Mouse (Mus musculus): ENCODE results near the gene Qsox1.
A peak's percentile ranks its signal among the peaks of the same experiment; 100 is the strongest.

The Qsox1 gene

DNA sequence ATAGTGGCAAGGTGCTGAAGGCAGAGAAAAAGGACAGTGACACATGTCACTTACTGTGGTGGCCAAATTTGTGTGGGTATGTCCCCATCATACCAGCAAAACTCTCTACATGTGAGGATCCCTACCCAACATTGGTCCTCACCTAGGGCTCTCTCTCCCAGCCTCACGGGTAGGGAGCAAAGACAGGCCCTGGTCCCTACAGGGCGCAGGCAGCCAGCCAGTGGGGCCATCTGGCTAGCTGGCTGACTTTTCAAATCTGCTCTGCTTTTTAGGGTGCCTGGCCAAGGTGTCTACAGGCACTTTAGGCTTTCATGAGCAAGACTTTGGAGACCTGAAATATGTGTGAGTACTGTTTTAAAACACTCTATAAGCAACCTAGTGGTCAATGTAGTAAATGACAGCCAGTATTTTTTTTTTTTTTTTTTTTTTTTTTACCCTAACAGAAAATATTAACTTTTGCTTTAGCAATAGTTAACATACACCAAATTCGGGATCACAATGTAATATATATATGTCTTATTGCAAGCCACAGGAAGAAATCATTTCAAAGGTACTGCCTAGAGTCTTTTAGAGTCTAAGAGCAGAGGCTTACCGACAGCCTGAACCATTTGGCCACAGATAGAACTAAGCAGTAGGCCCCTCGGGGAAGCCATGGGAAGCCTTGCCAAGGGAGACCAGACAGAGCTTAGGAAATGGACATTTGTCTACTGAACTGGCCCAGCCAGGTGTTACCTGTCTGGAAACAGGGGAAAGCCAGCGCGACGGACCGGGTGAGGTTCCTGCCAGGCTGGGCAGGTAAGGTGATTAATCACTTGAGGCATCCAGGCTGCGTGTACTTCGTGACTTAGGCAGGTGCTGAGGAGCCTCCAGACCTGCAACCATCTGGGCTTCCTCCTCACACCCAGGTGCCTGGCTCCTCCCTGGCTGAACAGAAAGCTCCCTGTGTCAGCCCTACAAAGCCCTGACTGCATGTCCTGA is 11.4 kb downstream of the Qsox1 start:
- ATAC-seq (ENCODE audit: low TSS enrichment): no peak

DNA sequence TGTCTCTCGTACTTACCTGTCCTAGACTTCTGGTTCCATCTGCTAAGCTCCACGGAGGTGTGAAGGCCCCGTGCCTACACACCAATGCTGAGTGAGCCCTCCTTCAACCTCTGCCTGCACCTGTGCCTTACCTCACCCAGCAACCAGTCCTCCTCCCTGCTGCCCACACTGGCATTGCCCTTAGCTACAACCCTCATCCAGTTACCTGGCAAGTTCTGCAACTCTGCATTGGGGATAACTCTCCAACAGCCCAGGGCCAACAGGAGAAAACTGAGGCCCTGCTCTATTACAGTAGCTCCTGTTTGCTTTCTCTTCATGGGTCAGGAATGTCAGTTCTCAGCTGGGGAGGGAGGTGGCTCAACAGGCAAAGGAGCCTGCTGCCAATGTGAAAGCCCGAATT is 14.7 kb downstream of the Qsox1 start:
- no peak for ATAC-seq (ENCODE audit: low TSS enrichment)

DNA sequence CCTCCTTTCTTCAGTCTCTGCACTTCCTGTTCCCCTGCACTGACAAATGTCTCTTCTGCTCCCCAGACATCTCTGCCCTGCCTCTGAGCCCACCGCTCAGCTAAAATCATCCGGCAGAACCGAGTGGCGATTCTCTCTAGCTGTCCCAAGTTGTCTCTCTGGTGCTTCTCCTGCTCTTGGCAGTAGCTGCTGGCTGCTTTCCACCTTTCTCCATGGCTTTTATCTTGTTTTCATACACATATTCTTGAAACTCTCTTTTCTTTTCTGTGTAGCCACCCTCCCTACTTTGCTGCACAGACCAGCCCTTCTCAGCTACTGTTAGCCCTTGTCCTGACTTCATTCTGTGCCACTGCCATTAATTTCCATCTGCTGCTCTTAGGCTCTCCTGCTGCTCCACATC is 15.3 kb downstream of the Qsox1 start:
- no peak for ATAC-seq (ENCODE audit: low TSS enrichment)

- ATAC-seq (ENCODE audit: low TSS enrichment): no peak
Measured at GRCm38 (mm10) chr1:155796757-155797405, 15.8 kb downstream of the Qsox1 start.

- ATAC-seq (ENCODE audit: low TSS enrichment): no peak
Measured at GRCm38 (mm10) chr1:155795791-155796233, 16.9 kb downstream of the Qsox1 start.

- ATAC-seq (ENCODE audit: low TSS enrichment): no peak
Measured at GRCm38 (mm10) chr1:155794855-155795254, 17.8 kb downstream of the Qsox1 start.

DNA sequence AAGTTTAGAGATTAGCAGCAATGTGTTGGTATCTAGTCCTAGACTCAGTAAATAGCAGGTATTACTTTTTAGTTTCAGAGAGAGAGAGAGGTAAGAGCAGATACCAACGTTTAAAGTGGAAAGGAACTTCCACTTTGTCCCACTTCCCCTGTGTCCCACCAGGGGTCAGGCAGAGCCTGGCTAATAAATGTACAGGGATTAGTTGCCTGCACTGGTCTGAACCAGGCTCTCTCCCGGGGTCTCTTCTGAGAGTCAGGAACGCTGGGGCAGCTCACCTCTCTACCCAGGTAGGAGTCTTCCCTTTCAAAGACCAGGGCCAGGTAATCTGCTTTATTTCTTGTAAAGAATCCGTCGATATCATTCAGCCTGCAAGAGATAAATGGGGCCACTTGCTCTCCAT is 20.8 kb downstream of the Qsox1 start:
- no peak for ATAC-seq (ENCODE audit: low TSS enrichment)

DNA sequence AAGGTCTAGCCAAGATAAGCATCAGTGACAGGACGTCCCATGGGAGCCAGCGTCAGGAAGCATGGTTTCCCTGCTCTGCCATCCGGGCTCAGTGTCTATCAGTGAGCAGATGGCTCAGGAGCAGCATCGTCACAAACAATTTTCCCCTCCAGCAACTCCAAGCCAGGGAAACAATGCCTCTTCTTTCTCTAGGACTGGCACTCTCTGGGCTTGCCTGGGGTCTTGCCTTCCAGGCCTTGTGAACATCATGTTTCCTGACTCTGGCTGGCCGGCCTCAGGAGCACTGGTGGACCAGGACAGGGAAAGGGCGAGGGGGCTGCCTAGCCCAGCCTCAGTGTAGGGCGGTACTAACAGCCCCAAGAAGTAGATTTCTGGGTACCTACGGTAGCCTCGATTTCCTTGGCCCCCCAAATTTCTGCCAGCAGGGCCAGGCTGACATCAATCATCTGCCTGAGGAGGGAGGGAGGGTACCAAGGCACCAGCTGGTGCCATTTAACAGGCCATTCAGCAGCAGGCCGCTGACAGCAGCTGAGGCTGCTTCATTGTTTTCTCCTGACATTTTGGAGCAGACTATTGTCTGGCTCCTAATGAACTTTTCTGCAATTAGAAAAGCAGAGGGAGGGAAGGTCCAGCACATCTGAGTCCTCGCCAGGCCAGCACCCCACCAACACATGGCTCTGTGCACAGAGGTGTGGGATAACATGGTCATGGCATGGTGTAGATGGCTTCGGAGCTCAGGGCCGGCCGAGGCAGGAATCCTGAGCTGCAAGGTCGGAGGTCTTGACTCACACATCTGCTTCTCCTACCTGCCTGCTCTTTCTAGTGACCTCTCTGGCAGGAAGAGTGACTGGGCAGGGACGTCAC is 22.3 kb downstream of the Qsox1 start:
- 0 out of 2 replicates have a peak, but pooled peaks have one; percentile 8 for ATAC-seq (ENCODE audit: low TSS enrichment)

DNA sequence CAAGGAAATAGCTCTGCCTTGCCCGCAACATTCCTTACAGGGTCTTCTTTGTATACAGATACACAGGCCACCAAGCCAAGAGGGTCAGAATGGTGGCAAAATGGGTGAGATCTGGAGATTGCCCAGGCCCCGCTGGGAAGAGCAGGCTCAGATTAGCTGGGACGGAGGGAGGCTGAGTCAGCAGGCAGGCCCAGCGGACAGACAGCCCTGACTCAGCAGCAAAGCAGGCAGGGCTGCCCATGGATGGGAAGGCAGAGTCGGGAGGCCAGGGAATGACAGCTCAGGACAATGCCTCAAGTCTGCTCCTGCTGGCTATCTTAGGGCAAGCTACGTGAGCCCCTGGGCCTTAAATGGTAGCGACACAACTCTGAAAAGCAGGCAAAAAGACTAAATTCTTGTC is 26.8 kb downstream of the Qsox1 start:
- ATAC-seq (ENCODE audit: low TSS enrichment): peak; percentile 45; the same call in 1 of the 2 replicates

- ATAC-seq (ENCODE audit: low TSS enrichment): peak; percentile 62
Measured at GRCm38 (mm10) chr1:155784343-155785205, 28.1 kb downstream of the Qsox1 start.

DNA sequence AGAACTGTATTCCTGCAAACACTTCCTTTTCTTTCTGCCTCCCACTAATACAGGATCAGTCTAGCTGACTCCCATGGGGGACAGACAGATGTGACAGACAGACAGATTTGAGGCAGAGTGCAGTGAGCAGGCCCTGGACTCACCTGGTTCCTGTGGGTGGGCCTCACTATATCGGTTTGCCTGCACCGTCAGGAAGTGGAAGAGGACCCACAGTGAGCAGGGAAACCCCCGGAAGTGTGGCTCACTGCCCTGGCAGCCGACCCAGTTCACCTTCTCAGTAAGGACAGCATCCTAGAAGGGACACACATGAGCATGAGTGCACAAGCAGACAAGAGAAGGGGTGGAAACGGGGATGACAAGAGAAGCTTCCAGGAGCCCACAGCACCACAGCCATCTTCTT is 30.3 kb downstream of the Qsox1 start:
- no peak for ATAC-seq (ENCODE audit: low TSS enrichment)

DNA sequence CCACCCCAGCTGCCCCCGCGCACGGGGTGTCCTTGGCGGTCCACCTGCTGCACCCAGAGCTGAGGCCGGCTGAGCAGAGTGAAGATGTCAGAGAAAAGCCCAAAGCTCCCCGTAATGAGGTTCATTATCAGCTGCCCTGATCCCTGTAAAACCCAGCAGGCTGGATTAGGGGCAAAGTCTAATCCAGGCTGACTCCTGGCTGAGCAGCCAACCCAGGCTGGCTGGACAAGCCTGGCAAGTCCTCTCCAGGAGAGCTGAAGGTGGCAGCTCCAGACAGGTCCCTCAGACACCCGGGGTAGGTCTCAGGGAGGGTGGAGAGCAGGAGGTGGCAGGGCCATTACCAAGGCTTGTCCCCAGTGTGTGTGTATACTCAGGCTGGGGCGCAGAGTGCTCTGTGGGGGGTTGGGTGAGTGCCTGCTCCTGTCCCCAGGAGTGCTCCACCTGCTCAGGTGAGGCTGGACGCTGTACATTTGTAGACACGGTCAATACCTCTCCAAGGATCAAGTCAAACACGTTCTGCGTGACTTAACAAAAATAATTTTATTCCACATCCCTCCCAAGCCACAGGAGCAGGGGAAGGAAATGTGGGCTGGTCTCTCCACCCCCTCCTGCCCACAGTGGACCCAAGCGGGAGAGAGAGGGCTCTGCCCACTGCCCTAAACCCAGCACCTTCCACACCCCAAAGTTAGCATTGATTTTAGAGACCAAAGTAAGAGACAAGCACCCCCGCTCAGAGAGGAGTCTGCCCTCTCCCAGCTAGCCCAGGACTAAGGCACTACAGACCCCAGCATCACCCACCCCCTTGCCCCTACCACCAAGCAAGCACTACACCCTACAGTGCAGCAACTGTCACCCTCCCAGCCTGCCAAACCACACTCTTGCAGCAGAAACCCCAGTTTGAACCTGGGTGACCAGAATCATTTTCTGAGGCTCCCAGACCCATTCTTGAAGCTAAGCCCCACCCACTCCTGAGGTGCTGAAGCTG is 34.8 kb downstream of the Qsox1 start:
- ATAC-seq (ENCODE audit: low TSS enrichment): no peak

- no peak for ATAC-seq (ENCODE audit: low TSS enrichment)
Measured at GRCm38 (mm10) chr1:155759167-155759566, 53.5 kb downstream of the Qsox1 start.

GRCm38 (mm10) chr1:155758711-155759110 is 54.0 kb downstream of the Qsox1 start:
- no peak for ATAC-seq (ENCODE audit: low TSS enrichment)

DNA sequence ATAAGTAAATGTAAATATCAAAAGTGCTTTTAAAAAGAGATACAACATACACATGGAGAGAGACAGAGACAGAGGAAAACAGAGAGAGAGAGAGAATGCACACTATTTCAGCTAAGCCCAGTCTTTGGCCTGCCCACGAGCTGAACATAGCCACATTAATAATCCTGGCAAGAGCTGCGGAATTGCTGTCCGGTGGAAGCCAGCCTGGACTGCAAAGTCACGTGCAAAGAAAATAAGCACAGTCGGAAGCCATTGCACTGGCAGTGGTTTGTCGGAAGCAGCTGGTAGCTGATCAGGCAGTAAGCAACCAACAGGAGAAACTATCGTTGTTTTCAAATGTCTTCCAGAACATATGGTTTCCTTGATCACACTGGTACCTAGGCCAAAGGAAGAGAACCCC is 55.1 kb downstream of the Qsox1 start:
- ATAC-seq (ENCODE audit: low TSS enrichment): no peak

DNA sequence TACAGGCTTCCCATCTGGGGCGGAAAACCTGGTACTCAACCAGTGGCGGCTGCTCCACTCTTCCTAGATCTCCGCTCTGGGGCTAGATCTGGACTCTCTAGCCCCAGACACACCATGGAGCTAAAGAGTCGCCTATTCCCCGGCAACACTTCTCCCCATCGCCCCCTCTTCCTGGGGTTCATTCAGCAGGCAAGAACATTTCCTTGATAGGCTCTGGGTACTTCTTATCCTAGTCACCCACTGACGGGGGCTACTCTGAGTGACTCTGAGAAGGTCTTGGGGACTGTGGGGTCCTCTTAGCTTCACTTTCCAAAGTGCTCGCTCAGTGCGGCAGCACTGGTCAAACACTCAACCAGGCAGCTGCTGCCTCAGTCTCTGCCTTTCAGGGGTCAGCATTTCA is 59.3 kb downstream of the Qsox1 start:
- no peak for ATAC-seq (ENCODE audit: low TSS enrichment)

- no peak for ATAC-seq (ENCODE audit: low TSS enrichment)
Measured at GRCm38 (mm10) chr1:155751484-155752255, 61.0 kb downstream of the Qsox1 start, which contains the start of gene Lhx4. Gene Lhx4 (minus strand): TSS chr1:155751684.

DNA sequence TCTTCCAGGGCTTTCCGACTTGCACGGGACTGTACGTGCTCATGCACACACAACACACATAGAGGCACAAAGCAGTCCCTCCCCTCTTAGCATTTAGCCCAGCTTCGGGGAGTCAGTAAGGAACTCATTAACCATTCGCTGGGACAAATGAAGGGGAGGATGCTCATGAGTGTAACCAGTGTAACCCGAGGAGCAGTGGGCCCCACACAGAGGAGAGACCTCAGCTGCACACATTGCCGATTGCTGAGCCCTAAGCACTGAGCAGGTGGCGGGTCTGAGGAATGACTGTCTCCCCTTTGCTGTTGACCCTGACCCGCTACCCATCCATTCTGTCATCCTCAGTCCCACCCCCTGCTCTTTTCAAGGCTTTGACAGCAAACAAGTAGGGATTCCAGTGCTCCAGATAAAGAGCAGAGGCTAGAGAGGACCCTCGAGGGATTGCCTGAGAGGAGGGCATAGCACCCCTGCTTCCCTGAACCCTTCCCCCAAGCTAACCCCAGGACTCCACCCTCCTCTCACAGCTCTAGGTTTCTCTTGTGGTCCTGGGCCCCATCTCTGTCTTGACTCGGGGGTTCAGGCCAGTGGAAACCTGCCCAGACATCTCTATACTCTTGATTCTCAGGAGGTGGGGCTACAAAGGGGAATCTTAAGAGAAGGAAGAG is 62.0 kb downstream of the Qsox1 start:
- no peak for ATAC-seq (ENCODE audit: low TSS enrichment)
